Mouse (Mus musculus): Measurements from ENCODE around the gene Blmh.

GRCm38 (mm10) chr11:76981570-76982141, 57.0 kb downstream of the Blmh start:
- TF ChIP-seq POLR2A (IDR thresholded peaks at IDR 0.05; ENCODE audit: insufficient read depth, low read length), result no peak
- no peak for TF ChIP-seq CTCF (IDR thresholded peaks at IDR 0.05; ENCODE audit: low read depth, low read length)

Measured in ES-Bruce4 (cell line).